8 mouse cellular contexts compared by ENCODE assay signal in the genomic region with DNA sequence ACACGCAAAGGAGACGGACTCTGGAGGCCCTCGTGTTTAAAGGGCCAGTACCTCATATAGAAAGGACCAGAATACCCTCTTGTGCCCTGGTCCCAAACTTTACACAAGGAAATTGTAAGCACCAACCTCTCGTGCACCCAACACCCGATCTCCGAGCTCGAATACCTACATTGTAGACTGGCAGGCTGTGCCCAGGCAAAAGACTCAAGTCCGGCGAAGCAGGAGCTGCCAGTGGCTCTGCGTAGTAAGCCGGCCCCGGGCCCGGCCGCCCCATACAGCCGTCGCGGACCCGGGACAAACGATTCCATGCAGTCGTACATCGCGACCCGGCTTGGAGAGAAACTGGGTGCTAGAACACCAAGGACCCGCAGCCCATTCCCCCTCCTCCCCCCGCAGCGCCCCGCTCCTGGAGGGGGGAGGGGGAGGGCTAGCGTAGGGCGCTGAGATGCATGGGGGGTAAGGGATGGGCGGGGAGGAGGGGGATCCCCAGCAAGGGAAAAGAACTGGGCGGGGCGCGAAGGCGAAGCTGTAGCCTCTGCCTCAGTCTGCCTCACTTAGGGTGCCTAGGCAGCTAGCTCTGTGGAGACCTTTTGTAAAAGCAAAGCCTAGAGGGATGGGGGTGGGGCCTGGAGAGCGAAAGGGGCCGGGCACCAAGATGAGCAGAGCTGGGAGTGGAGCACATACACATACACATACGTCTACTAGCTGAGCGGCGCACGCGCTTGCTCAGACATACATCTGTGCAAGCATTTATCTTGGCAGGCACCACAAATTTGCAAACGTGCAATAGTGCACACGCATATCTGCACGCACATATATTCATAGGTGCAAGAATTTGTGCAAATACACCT. TPM values are rescaled to one million over a fixed set of nuclear protein-coding genes. Genes with fewer than 3 reads are reported as not detected.
DNase-seq lines count a peak whose midpoint lies in the region; ATAC-seq and TF ChIP-seq lines count a peak whose summit lies in the region.

No protein-coding gene starts in this region.

- peak overlapping the region; percentile 68 for H3K27ac ChIP-seq in bone marrow macrophage, adult 2 months (ENCODE audit: insufficient read depth, low read depth, low read length)
- H3K27ac ChIP-seq in forebrain, embryonic 10.5 days, result peak overlapping the region; percentile 87
- peak overlapping the region; percentile 96 for H3K27ac ChIP-seq in heart, embryonic 15.5 days
- no peak overlapping the region for H3K27ac ChIP-seq in liver, embryonic 14.5 days
- peak overlapping the region; percentile 83 for H3K27ac ChIP-seq in testis, adult 2 months (ENCODE audit: control insufficient read depth, insufficient read depth, low read depth, low read length)

- DNase-seq in forebrain, embryonic 10.5 days (ENCODE audit: extremely low spot score, low spot score), result peak; percentile 75
- peak; percentile 86 for DNase-seq in kidney, postnatal 14 days
- DNase-seq in liver, embryonic 14.5 days (ENCODE audit: low read depth in 3 of 3, low spot score in 3 of 3), result peak in 1 of 3 experiments; percentile 28
- DNase-seq in neural tube, embryonic 10.5 days (ENCODE audit: extremely low spot score, low spot score), result peak; percentile 69

- no peaks in the 10 kb centered on the region; the same call in 1 of the 2 replicates for H3K36me3 ChIP-seq in forebrain, embryonic 10.5 days (replicated peaks)
- H3K36me3 ChIP-seq in heart, embryonic 15.5 days, result no peaks in the 10 kb centered on the region
- H3K36me3 ChIP-seq in liver, embryonic 14.5 days (replicated peaks; ENCODE audit: control insufficient read depth, insufficient read depth, low read depth), result no peaks in the 10 kb centered on the region
- no peaks in the 10 kb centered on the region for H3K36me3 ChIP-seq in testis, adult 2 months (ENCODE audit: control insufficient read depth, insufficient read depth, low read length)

- TF ChIP-seq POLR2A in bone marrow macrophage, adult 2 months (IDR thresholded peaks at IDR 0.05; ENCODE audit: borderline replicate concordance, low read depth, low read length), result no peak
- no peak for TF ChIP-seq POLR2A in testis, adult 2 months (IDR thresholded peaks at IDR 0.05; ENCODE audit: control insufficient read depth, low read depth, low read length)

- WGBS in forebrain, embryonic 10.5 days, result under 1% methylated on average over 40 of the region's 44 CpGs
- under 1% methylated on average over 41 of the region's 44 CpGs for WGBS in heart, embryonic 15.5 days
- 1% methylated on average over 42 of the region's 44 CpGs for WGBS in liver, embryonic 14.5 days (ENCODE audit: insufficient replicate concordance)

- no peak for TF ChIP-seq CTCF in bone marrow macrophage, adult 2 months (IDR thresholded peaks at IDR 0.05; ENCODE audit: low read depth, low read length)
- TF ChIP-seq CTCF in liver, embryonic 14.5 days (IDR thresholded peaks at IDR 0.05; ENCODE audit: low read depth), result no peak
- no peak for TF ChIP-seq CTCF in testis, adult 2 months (IDR thresholded peaks at IDR 0.05; ENCODE audit: control insufficient read depth, insufficient read depth, insufficient replicate concordance, low read depth, low read length)

- H3K4me2 ChIP-seq in heart, embryonic 15.5 days, result peak overlapping the region; percentile 92
- peak overlapping the region; percentile 62 for H3K4me2 ChIP-seq in liver, embryonic 14.5 days (ENCODE audit: low read depth)

- peak overlapping the region; percentile 73 for H3K4me3 ChIP-seq in bone marrow macrophage, adult 2 months (ENCODE audit: insufficient read depth, low read length)
- H3K4me3 ChIP-seq in forebrain, embryonic 10.5 days, result peak overlapping the region; percentile 69
- peak overlapping the region; percentile 58 for H3K4me3 ChIP-seq in heart, embryonic 15.5 days
- H3K4me3 ChIP-seq in liver, embryonic 14.5 days (ENCODE audit: insufficient read depth in 1 of 2, low read depth in 2 of 2, low read length in 2 of 2), result peak overlapping the region; percentile 51 to 64
- peak overlapping the region; percentile 84 for H3K4me3 ChIP-seq in testis, adult 2 months (ENCODE audit: control insufficient read depth, low read depth, low read length)

- H3K27me3 ChIP-seq in forebrain, embryonic 10.5 days (ENCODE audit: poor library complexity, severe bottlenecking), result peaks cover 99% of the 10 kb centered on the region
- H3K27me3 ChIP-seq in heart, embryonic 15.5 days, result peaks cover 47% of the 10 kb centered on the region
- H3K27me3 ChIP-seq in liver, embryonic 14.5 days (ENCODE audit: control insufficient read depth, insufficient read depth, low read length), result peaks cover 71% of the 10 kb centered on the region
- no peaks in the 10 kb centered on the region; the same call in 1 of the 2 replicates for H3K27me3 ChIP-seq in testis, adult 2 months (ENCODE audit: control insufficient read depth, insufficient read depth, low read length)

- no peaks in the 10 kb centered on the region for H3K9me3 ChIP-seq in forebrain, embryonic 10.5 days
- no peaks in the 10 kb centered on the region for H3K9me3 ChIP-seq in heart, embryonic 15.5 days (replicated peaks)
- no peaks in the 10 kb centered on the region for H3K9me3 ChIP-seq in liver, embryonic 14.5 days (ENCODE audit: control insufficient read depth, low read length)

- H3K4me1 ChIP-seq in bone marrow macrophage, adult 2 months (ENCODE audit: control insufficient read depth, insufficient read depth, low read length), result peaks cover 22% of the 10 kb centered on the region
- H3K4me1 ChIP-seq in forebrain, embryonic 10.5 days, result peaks cover 90% of the 10 kb centered on the region
- H3K4me1 ChIP-seq in heart, embryonic 15.5 days (replicated peaks), result peaks cover 62% of the 10 kb centered on the region
- H3K4me1 ChIP-seq in liver, embryonic 14.5 days (replicated peaks; ENCODE audit: control insufficient read depth in 2 of 2, insufficient read depth in 2 of 2, low read length in 1 of 2), result peaks cover 0 to 15% of the 10 kb centered on the region in 2 experiments; a peak in 2 of 4 replicates
- peaks cover 26% of the 10 kb centered on the region for H3K4me1 ChIP-seq in testis, adult 2 months (ENCODE audit: control insufficient read depth, insufficient read depth, low read length)

- H3K9ac ChIP-seq in heart, embryonic 15.5 days, result peak overlapping the region; percentile 58
- no peak overlapping the region for H3K9ac ChIP-seq in liver, embryonic 14.5 days (replicated peaks)

- TF ChIP-seq EP300 in liver, embryonic 14.5 days (IDR thresholded peaks at IDR 0.05; ENCODE audit: low read depth), result no peak

- peak; percentile 79 for ATAC-seq in CD4-positive, CD25-positive, alpha-beta regulatory T cell, adult 4 months
- peak; percentile 54 for ATAC-seq in heart, embryonic 15.5 days (replicated peaks; ENCODE audit: insufficient number of reproducible peaks, insufficient read depth, low FRiP score, low read depth)
- ATAC-seq in liver, embryonic 14.5 days (ENCODE audit: insufficient read depth), result peak; percentile 57

RNA-seq across cellular contexts. Expression of a gene that starts 11.2 kb away (rescaled TPM):
- polyA plus RNA-seq in CD4-positive, CD25-positive, alpha-beta regulatory T cell, adult 4 months (2017; shearing (Covaris generic)), result 10 to 100 TPM; 17.7 to 18.3 TPM
- 29.8 and 30.4 TPM in 2 replicates for polyA plus RNA-seq in bone marrow macrophage, adult 2 months (2012; ENCODE audit: insufficient read depth, insufficient read length, missing spikeins)
- 27.5 and 31.3 TPM in 2 replicates for polyA plus RNA-seq in forebrain, embryonic 10.5 days (2016; fragmentation: Nextera tagmentation; extraction: Ambion mirVana)
- 7.9 and 15.8 TPM in 2 replicates for polyA plus RNA-seq in heart, embryonic 15.5 days (2015; fragmentation: Nextera tagmentation; extraction: Ambion mirVana)
- 2.3 and 2.5 TPM in 2 replicates for polyA plus RNA-seq in liver, embryonic 14.5 days (2012; rRNA removed)
- polyA plus RNA-seq in liver, embryonic 14.5 days (2014; fragmentation: Nextera tagmentation; extraction: Ambion mirVana), result 1.9 and 2.1 TPM in 2 replicates
- polyA plus RNA-seq in testis, adult 2 months (2012; rRNA removed), result 2.6 and 3.9 TPM in 2 replicates

RNA-seq across cellular contexts. Expression of a gene that starts 14.4 kb away (rescaled TPM):
- polyA plus RNA-seq in CD4-positive, CD25-positive, alpha-beta regulatory T cell, adult 4 months (2017; shearing (Covaris generic)), result 100 to 1,000 TPM; 336 to 432 TPM
- polyA plus RNA-seq in bone marrow macrophage, adult 2 months (2012; ENCODE audit: insufficient read depth, insufficient read length, missing spikeins), result 32.3 and 35.8 TPM in 2 replicates
- 0.42 and 0.55 TPM in 2 replicates for polyA plus RNA-seq in forebrain, embryonic 10.5 days (2016; fragmentation: Nextera tagmentation; extraction: Ambion mirVana)
- polyA plus RNA-seq in heart, embryonic 15.5 days (2015; fragmentation: Nextera tagmentation; extraction: Ambion mirVana), result 1.7 and 8.9 TPM in 2 replicates
- polyA plus RNA-seq in liver, embryonic 14.5 days (2012; rRNA removed), result 1.6 and 2.7 TPM in 2 replicates
- 5.6 and 5.7 TPM in 2 replicates for polyA plus RNA-seq in liver, embryonic 14.5 days (2014; fragmentation: Nextera tagmentation; extraction: Ambion mirVana)
- 0.17 and 0.23 TPM in 2 replicates for polyA plus RNA-seq in testis, adult 2 months (2012; rRNA removed)

RNA-seq across cellular contexts. Expression of a gene that starts 24.2 kb away (rescaled TPM):
- polyA plus RNA-seq in CD4-positive, CD25-positive, alpha-beta regulatory T cell, adult 4 months (2017; shearing (Covaris generic)), result not detected
- not detected in 2 replicates for polyA plus RNA-seq in bone marrow macrophage, adult 2 months (2012; ENCODE audit: insufficient read depth, insufficient read length, missing spikeins)
- 0.48 and 0.76 TPM in 2 replicates for polyA plus RNA-seq in forebrain, embryonic 10.5 days (2016; fragmentation: Nextera tagmentation; extraction: Ambion mirVana)
- not detected in 2 replicates for polyA plus RNA-seq in heart, embryonic 15.5 days (2015; fragmentation: Nextera tagmentation; extraction: Ambion mirVana)
- 0.04 TPM in 1 of 2 replicates, not detected in the other for polyA plus RNA-seq in liver, embryonic 14.5 days (2012; rRNA removed)
- 0.04 TPM in 1 of 2 replicates, not detected in the other for polyA plus RNA-seq in liver, embryonic 14.5 days (2014; fragmentation: Nextera tagmentation; extraction: Ambion mirVana)
- 0.08 and 0.10 TPM in 2 replicates for polyA plus RNA-seq in testis, adult 2 months (2012; rRNA removed)

RNA-seq across cellular contexts. Expression of a gene that starts 33.1 kb away (rescaled TPM):
- polyA plus RNA-seq in CD4-positive, CD25-positive, alpha-beta regulatory T cell, adult 4 months (2017; shearing (Covaris generic)), result 10 to 100 TPM; 28.3 to 31.4 TPM
- polyA plus RNA-seq in bone marrow macrophage, adult 2 months (2012; ENCODE audit: insufficient read depth, insufficient read length, missing spikeins), result 71.6 and 78.4 TPM in 2 replicates
- polyA plus RNA-seq in forebrain, embryonic 10.5 days (2016; fragmentation: Nextera tagmentation; extraction: Ambion mirVana), result 64.2 and 66.8 TPM in 2 replicates
- polyA plus RNA-seq in heart, embryonic 15.5 days (2015; fragmentation: Nextera tagmentation; extraction: Ambion mirVana), result 39.3 and 47.4 TPM in 2 replicates
- polyA plus RNA-seq in liver, embryonic 14.5 days (2012; rRNA removed), result 13.4 and 15.4 TPM in 2 replicates
- 21.2 and 23.5 TPM in 2 replicates for polyA plus RNA-seq in liver, embryonic 14.5 days (2014; fragmentation: Nextera tagmentation; extraction: Ambion mirVana)
- polyA plus RNA-seq in testis, adult 2 months (2012; rRNA removed), result 12.1 and 14.3 TPM in 2 replicates

RNA-seq across cellular contexts. Expression of a gene that starts 41.6 kb away (rescaled TPM):
- polyA plus RNA-seq in CD4-positive, CD25-positive, alpha-beta regulatory T cell, adult 4 months (2017; shearing (Covaris generic)), result 10 to 100 TPM; 10.7 to 16.9 TPM
- 60.4 and 60.5 TPM in 2 replicates for polyA plus RNA-seq in bone marrow macrophage, adult 2 months (2012; ENCODE audit: insufficient read depth, insufficient read length, missing spikeins)
- 36.0 and 39.9 TPM in 2 replicates for polyA plus RNA-seq in forebrain, embryonic 10.5 days (2016; fragmentation: Nextera tagmentation; extraction: Ambion mirVana)
- 31.1 and 47.9 TPM in 2 replicates for polyA plus RNA-seq in heart, embryonic 15.5 days (2015; fragmentation: Nextera tagmentation; extraction: Ambion mirVana)
- polyA plus RNA-seq in liver, embryonic 14.5 days (2012; rRNA removed), result 14.9 and 17.9 TPM in 2 replicates
- 22.6 and 24.0 TPM in 2 replicates for polyA plus RNA-seq in liver, embryonic 14.5 days (2014; fragmentation: Nextera tagmentation; extraction: Ambion mirVana)
- 23.1 and 27.3 TPM in 2 replicates for polyA plus RNA-seq in testis, adult 2 months (2012; rRNA removed)
